Mouse (Mus musculus): ENCODE data around the gene Hoxd1. TPM values are rescaled to one million over a fixed set of nuclear protein-coding genes. Genes with fewer than 3 reads are reported as not detected.

Hoxd1 gene
- total RNA-seq, 2 experiments from 2014 or later = not detected

- TF ChIP-seq CTCF (IDR thresholded peaks at IDR 0.05) = no peak
- peak within 1 kb of the TSS; percentile 65 for H3K4me3 ChIP-seq
- DNase-seq = no peak
- intact Hi-C loops (cut with DNase I) = no loop called here
- H3K27ac ChIP-seq = no peak within 1 kb of the TSS
These were observed 36.2 kb upstream of the Hoxd1 start, which contains the start of gene Gm28230 for GRCm38 (mm10) chr2:74726551-74726950. Gene Gm28230 (plus strand): TSS chr2:74726728.

DNA sequence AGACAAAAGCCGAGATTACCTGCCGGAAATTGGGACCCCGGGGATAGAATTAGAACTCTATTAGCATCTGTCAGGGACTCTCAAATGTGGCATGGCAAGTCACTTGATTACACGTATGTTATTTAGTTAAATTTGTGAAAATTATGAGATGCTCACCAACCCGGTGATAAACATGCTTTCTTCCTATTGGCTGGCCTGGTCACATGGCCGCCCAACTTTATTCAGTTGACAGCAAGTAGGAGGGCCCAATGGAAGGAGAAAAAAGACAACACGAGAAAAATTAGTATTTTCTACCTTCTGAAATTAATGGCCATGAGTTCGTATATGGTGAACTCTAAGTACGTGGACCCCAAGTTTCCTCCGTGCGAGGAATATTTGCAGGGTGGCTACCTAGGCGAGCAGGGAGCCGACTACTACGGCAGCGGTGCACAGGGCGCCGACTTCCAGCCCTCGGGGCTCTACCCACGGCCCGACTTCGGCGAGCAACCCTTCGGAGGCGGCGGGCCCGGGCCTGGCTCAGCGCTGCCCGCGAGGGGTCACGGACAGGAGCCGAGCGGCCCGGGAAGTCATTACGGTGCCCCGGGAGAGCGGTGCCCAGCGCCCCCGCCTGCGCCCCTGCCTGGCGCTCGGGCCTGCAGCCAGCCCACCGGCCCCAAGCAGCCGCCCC is 35.7 kb upstream of the Hoxd1 start:
- Histone ChIP-seq H3K4me3 (peak overlapping the region; percentile 65), H3K27ac (no peak overlapping the region)
- intact Hi-C loops (cut with DNase I) = no loop called here
- DNase-seq = no peak
- TF ChIP-seq CTCF (IDR thresholded peaks at IDR 0.05) = no peak

GRCm38 (mm10) chr2:74727640-74728302 is 35.0 kb upstream of the Hoxd1 start:
- peak overlapping the region; percentile 65 for H3K4me3 ChIP-seq
- no peak overlapping the region for H3K27ac ChIP-seq
- DNase-seq = no peak
- no peak for TF ChIP-seq CTCF (IDR thresholded peaks at IDR 0.05)
- intact Hi-C loops (cut with DNase I) = no loop called here

- intact Hi-C loops (cut with DNase I) = no loop called here
- no peak for TF ChIP-seq CTCF (IDR thresholded peaks at IDR 0.05)
- no peak overlapping the region for H3K27ac ChIP-seq
- no peak overlapping the region for H3K4me3 ChIP-seq
- DNase-seq = no peak
These were observed 34.5 kb upstream of the Hoxd1 start for GRCm38 (mm10) chr2:74728303-74728680.

DNA sequence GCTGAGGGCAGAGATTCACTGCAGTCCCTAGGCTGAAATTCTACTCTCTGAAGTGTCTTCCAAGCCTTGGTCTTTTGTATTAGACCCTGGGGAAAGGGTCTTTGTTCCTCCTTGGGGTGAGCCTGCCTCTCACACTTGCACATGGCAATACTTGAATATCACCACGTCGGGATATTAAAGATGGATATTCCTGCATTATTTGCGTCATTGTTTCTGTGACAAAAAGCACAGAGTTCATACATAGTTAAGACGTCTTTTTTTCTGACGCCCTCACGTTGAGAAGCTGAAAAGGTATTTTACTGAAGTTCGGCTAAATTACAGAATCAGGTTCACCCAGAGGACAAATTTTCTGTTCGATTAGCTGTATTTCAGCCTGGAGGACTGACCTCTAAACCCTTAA is 32.4 kb upstream of the Hoxd1 start:
- no peak for DNase-seq
- TF ChIP-seq CTCF (IDR thresholded peaks at IDR 0.05) = no peak
- no peak overlapping the region for H3K4me3 ChIP-seq
- H3K27ac ChIP-seq = no peak overlapping the region
- intact Hi-C loops (cut with DNase I) = no loop called here

DNA sequence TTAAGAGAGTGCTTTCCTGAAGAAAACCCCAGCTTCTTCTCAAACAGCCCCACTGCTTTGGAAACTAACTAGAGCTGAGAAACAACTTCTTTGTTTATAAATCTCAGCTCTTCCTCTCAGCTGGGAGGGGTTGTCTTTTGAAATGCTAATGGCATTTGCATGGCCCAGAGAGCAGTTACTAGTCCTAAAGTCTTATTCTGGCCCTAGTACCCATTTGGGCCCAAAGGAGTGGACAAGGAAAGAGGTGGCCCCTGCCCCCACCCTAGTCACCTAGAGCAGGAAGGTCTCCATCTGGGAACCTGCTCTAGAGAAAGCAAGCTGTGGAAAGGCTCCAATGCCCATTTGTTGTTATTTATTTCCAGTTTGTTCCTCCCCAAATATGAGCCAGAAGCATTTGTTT is 31.7 kb upstream of the Hoxd1 start:
- no peak for TF ChIP-seq CTCF (IDR thresholded peaks at IDR 0.05)
- Histone ChIP-seq H3K27ac (no peak overlapping the region), H3K4me3 (no peak overlapping the region)
- intact Hi-C loops (cut with DNase I) = no loop called here
- DNase-seq = no peak

DNA sequence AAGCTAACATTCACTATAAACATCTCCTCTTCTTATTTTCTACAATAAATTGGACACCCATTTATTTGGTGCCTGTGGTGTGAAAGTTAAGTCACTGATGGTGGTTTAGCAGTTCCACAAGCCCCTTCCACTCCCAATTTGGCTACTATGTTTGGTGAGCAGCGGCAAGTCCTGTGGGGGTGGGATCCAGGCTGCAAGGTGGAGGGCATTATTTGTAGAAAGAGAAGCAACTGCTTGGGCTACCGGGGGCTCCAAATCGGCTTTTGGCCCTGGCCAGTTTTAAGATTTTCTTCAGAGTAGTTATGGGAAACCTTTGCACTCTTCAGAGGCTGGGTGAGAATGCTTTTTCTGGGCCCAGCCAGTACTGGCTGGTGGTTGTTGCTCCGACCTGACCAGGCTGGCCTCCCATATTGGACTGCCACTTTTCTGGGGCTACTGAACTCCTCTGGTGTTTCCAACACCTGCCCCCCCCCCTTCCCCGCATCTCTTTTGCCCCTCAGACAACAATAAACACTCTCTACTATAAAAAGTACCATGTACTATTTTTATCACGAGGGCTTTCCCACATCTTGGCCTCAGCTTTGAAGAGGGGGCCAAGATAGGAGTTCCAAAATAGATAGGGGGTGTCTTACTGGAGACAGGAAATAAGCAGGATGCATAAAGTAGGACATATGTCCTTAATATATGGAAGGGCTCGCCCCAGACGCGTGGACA is 30.8 kb upstream of the Hoxd1 start:
- intact Hi-C loops (cut with DNase I) = no loop called here
- Histone ChIP-seq H3K4me3 (peak overlapping the region; percentile 69; the same call in 1 of the 2 replicates), H3K27ac (no peak overlapping the region)
- DNase-seq = no peak
- TF ChIP-seq CTCF (IDR thresholded peaks at IDR 0.05) = no peak

DNA sequence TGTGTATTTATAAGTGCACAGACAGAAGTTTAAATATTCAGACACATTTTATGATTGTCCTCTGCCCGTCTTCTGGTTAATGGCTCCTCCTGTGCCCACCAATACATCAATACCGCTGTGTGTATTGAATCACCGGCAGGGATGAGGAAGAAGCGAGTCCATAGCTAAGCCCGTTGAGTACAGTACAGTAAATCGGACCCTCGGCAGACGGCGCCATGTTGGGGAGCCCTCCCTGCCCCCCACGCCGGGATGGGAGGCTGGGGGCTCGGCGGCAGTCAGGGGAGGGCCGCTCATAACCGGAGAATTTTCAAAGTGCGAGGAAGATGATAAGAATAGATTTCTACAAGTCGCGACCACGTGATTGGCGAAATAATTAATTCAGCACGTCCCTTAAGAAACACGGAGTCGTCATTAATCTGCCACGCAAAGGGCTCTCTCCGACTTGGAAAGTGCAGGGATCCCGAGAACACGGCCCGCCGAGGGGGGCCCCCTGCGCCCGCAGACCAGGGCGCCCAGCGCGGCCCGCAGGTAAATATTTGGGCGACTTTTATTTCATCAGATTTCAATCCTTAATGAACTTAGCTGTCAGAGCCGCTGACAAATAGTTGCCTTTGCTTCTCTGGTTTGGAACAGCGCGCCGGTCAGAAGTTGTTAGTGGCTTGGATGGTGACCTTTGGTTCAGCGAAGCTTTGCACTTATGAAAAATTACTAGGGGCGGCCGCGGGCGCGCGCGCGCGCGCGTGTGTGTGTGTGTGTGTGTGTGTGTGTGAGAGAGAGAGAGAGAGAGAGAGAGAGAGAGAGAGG is 30.1 kb upstream of the Hoxd1 start:
- DNase-seq = no peak
- Histone ChIP-seq H3K4me3 (peak overlapping the region; percentile 69), H3K27ac (no peak overlapping the region)
- intact Hi-C loops (cut with DNase I) = no loop called here
- no peak for TF ChIP-seq CTCF (IDR thresholded peaks at IDR 0.05)

DNA sequence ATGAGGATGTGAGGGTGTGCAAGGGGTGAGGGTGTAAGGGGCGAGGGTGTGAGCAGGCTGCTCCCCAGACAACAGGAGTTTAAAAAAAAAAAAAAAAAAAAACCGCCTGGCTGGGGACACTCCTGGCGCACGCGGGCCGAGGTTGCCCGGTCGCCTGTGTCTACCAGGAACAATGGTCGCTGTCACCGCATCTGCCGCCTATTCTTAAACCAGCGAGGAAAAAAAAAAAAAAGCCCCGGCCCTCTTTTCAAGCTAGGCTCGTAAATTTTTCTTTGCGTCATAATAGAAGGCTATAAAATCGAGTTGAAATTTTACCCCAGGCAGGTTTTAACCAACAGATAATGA is 29.5 kb upstream of the Hoxd1 start:
- no peak for TF ChIP-seq CTCF (IDR thresholded peaks at IDR 0.05)
- H3K27ac ChIP-seq = no peak overlapping the region
- intact Hi-C loops (cut with DNase I) = no loop called here
- no peak for DNase-seq
- H3K4me3 ChIP-seq = peak overlapping the region; percentile 69

DNA sequence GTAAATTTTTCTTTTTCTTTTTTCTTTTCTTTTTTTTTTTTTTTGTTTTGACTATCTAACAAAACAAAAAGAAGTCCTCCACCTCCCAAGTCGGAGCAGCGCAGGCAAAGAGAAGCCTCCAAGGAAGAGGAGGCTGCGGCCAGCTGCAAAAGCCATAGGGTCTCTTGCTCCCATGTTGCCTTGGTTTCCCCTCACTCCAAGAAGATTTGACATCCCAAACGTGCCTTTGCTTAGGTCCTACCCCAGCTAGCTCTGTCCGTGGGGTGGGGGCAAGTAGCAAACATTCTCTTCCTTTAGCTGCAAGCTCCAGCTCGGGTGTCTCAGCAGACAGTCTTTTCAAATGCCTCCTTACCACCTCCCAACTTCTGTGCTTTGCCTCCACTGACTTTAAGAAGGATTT is 29.0 kb upstream of the Hoxd1 start:
- H3K27ac ChIP-seq = no peak overlapping the region
- no peak for DNase-seq
- H3K4me3 ChIP-seq = no peak overlapping the region
- TF ChIP-seq CTCF (IDR thresholded peaks at IDR 0.05) = no peak
- intact Hi-C loops (cut with DNase I) = no loop called here

DNA sequence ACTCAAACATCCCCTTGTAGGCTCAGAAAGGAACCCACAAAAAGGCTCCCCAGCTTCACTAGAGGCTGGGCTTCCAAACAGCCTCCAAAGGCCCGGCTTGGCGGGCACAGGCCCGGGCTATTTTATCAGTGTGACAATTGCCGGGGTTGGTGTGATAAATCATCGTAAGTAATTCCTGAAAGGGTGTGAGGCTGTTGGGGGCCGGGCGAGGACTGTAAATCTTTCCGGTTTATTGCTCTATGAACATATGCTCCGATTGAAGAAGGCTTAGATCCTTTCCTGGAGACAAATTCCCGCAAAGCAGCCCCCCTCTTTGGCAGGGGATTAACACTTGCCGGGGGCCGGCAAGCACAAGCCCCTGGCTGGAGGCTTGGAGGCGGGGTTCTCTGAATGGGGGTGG is 28.3 kb upstream of the Hoxd1 start:
- intact Hi-C loops (cut with DNase I) = no loop called here
- Histone ChIP-seq H3K4me3 (no peak overlapping the region), H3K27ac (no peak overlapping the region)
- DNase-seq = no peak
- no peak for TF ChIP-seq CTCF (IDR thresholded peaks at IDR 0.05)

GRCm38 (mm10) chr2:74734996-74735811 is 27.6 kb upstream of the Hoxd1 start:
- no peak for TF ChIP-seq CTCF (IDR thresholded peaks at IDR 0.05)
- Histone ChIP-seq H3K27ac (no peak overlapping the region), H3K4me3 (no peak overlapping the region)
- intact Hi-C loops (cut with DNase I) = no loop called here
- no peak for DNase-seq

Measured in gastrocnemius, adult 2 months (tissue).